Mouse (Mus musculus) forebrain, embryonic 14.5 days (tissue): ENCODE results near the gene Manba. TPM values are rescaled to one million over a fixed set of nuclear protein-coding genes. Genes with fewer than 3 reads are reported as not detected.
A peak's percentile ranks its signal among the peaks of the same experiment; 100 is the strongest.

Experiments
- ATAC-seq: fragments of 200-750 bp; cut with Nextera tagmentation; 2 replicates; pipeline ENCODE4 v1.8.0; 2017; ENCODE audit warnings: mild to moderate bottlenecking, moderate library complexity
- DNase-seq: peaks from one replicate; pipeline ENCODE4 v3.0.0-alpha.2; 2015; ENCODE audit warnings: low spot score
- H3K27ac ChIP-seq: fragments of 300-500 bp; sonication (generic); 2 replicates; pipeline ENCODE4 v1.5.1; 2014; ENCODE audit warnings: low read depth, mild to moderate bottlenecking, control low read depth, low read length, moderate library complexity
- H3K27me3 ChIP-seq: fragments of 300-500 bp; sonication (generic); replicated peaks from 2 replicates; pipeline ENCODE4 v1.6.1; 2014; ENCODE audit warnings: low read length, control low read depth, mixed read lengths; ENCODE audit not compliant: control insufficient read depth, insufficient read depth
- H3K36me3 ChIP-seq: fragments of 300-500 bp; sonication (generic); 2 replicates; pipeline ENCODE4 v1.6.1; 2014; ENCODE audit warnings: low read length, control low read depth; ENCODE audit not compliant: control insufficient read depth, insufficient read depth
- H3K4me1 ChIP-seq: fragments of 300-500 bp; sonication (generic); 2 replicates; pipeline ENCODE4 v1.6.1; 2014; ENCODE audit warnings: antibody characterized with exemption, low read length, control low read depth; ENCODE audit not compliant: control insufficient read depth, insufficient read depth
- H3K4me2 ChIP-seq: fragments of 300-500 bp; sonication (generic); 2 replicates; pipeline ENCODE4 v1.6.1; 2014; ENCODE audit warnings: mild to moderate bottlenecking, control low read depth, low read length
- H3K4me3 ChIP-seq: fragments of 300-500 bp; sonication (generic); 2 replicates; pipeline ENCODE4 v1.5.1; 2014; ENCODE audit warnings: low read depth, low read length, control low read depth
- H3K9ac ChIP-seq: fragments of 300-500 bp; sonication (generic); 2 replicates; pipeline ENCODE4 v1.6.1; 2014; ENCODE audit warnings: mild to moderate bottlenecking, low read length, control low read depth, moderate library complexity
- H3K9me3 ChIP-seq: fragments of 300-500 bp; sonication (generic); replicated peaks from 2 replicates; pipeline ENCODE4 v1.6.1; 2016; ENCODE audit warnings: low read length, control low read depth, mixed read lengths; ENCODE audit not compliant: control insufficient read depth
- WGBS: fragments of 180-500 bp; shearing (Covaris S2); extraction: QIAGEN DNeasy Blood & Tissue Kit; methylation state at CpG from one replicate; pipeline ENCODE4 v1.1.7; 2014; 5-methylcytosine and 5-hydroxymethylcytosine counted together
- polyA plus RNA-seq: library from polyadenylated mRNA; unstranded; fragments of >200 nt; fragmentation: Nextera tagmentation; extraction: Ambion mirVana; gene quantifications from 2 replicates; pipeline ENCODE4 v1.2.1, GENCODE M21; 2014

The Manba gene
- polyA plus RNA-seq, 1 experiment from 2014 or later: 4.1 TPM

DNA sequence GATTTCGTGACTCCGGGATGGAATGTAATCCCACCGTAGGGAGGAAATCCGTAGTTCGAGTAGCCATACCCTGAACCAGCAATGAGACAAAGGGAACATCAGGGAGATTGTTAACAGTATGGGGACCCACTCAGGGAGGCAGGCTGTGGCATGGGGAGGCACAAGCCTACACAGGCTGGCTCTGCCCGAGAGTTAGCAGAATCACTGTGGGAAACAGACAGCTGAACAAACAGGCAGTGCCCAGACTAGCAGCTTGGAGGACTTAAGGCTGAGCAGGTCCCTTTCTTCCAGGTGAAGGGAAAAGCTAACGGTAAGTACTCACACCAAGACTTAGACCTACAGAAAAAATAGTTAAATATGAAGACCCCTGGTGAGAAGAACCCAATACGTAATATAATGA is 121.2 kb downstream of the Manba start:
- H3K4me1 ChIP-seq: no peaks in the 10 kb centered on the region
- H3K27ac ChIP-seq: no peak overlapping the region
- H3K27me3 ChIP-seq: no peaks in the 10 kb centered on the region
- H3K9ac ChIP-seq: no peak overlapping the region
- no peaks in the 10 kb centered on the region for H3K9me3 ChIP-seq
- no peak overlapping the region for H3K4me2 ChIP-seq
- DNase-seq (no peak), ATAC-seq (no peak)
- H3K36me3 ChIP-seq: peaks cover 19% of the 10 kb centered on the region; the same call in 1 of the 2 replicates
- H3K4me3 ChIP-seq: no peak overlapping the region
- 93% methylated on average over 8 of the region's 8 CpGs for whole genome bisulfite sequencing

DNA sequence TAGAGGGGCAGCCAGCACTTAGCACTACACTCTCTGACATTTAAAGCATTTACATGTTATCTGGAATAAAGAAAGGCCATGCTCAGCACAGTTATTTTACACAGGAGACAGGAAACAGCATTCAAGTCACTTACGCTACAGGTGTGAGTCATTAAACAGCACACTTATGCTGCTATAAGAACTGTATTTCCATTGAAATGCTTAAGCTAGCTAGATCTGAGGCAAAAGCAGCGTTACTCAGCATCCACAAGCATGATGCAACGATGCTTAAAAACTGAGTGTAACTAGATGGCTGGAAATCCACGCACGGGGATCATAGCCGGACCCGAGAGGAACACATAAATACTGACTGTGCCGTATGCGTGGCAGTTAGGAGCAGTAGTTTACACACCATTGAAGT is 121.6 kb downstream of the Manba start:
- Histone ChIP-seq H3K27ac (no peak overlapping the region), H3K27me3 (no peaks in the 10 kb centered on the region), H3K4me3 (no peak overlapping the region), H3K9ac (no peak overlapping the region), H3K9me3 (no peaks in the 10 kb centered on the region), H3K4me2 (no peak overlapping the region), H3K36me3 (peaks cover 18% of the 10 kb centered on the region; the same call in 1 of the 2 replicates), H3K4me1 (no peaks in the 10 kb centered on the region)
- no peak for ATAC-seq
- DNase-seq: no peak
- WGBS: 95% methylated on average over 9 of the region's 9 CpGs

DNA sequence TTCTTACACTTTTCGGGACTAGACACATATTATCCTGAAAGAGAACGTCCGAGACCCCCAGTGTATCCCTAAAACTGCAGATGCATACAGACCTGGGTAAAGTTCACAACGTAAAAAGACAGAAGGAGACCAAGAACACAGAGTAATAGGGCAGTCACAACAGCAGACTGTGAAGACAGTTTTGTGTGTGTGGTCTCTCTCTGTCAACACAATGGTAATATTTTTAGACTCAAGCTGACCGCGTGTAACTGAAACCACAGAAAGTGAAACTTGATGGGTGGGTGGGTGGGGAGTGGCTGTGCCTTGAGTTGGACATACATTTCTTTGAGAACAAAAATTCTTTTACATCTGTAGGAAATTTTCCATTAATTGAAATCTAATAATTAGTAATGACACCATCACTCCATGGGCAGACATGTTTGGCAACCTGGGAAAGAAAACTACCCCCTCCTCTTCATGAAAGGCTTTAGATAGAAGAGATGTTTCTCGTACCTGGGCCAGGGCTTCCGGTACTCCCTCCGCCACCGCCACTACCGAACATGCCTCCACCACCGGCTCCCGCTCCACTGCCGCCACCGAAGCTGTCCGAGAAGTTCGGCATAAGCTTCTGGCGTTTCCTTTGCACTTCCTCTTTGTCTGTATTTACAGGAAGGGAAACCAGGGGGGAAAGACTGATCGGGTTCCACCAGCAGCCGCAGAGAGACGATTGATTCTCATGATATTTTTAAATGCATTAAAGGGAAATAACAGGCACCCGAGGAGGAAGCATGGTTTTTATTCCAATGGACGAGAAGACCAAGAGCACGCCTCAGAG is 122.5 kb downstream of the Manba start:
- H3K27ac ChIP-seq: no peak overlapping the region
- H3K4me2 ChIP-seq: no peak overlapping the region
- H3K27me3 ChIP-seq: no peaks in the 10 kb centered on the region
- ATAC-seq (no peak), DNase-seq (no peak)
- WGBS: 94% methylated on average over 24 of the region's 24 CpGs
- no peak overlapping the region for H3K9ac ChIP-seq
- no peaks in the 10 kb centered on the region for H3K4me1 ChIP-seq
- H3K9me3 ChIP-seq: no peaks in the 10 kb centered on the region
- H3K36me3 ChIP-seq: peaks cover 18% of the 10 kb centered on the region; the same call in 1 of the 2 replicates
- H3K4me3 ChIP-seq: no peak overlapping the region

DNA sequence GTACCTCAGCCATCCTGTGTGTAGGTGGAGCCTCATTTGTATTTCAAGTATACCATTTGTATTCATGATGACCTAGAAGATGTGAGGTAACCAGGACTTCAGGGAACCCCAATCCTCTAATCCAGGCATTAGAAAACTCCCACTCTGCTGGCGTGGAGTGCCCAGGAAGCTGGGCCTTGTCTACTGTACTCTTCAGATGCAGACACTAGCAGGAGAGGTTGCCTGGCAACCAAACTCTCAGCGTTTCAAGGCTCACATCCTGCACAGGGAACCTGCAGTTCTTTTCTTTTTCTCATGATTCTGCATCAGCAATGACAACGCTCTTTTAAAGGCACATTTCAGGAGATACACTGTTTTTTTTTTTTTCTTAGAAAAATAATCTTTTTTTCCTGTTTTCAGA is 124.8 kb downstream of the Manba start:
- DNase-seq (peak; percentile 72), ATAC-seq (peak; percentile 78)
- WGBS: 42% methylated on average over 3 of the region's 3 CpGs
- Histone ChIP-seq H3K27me3 (no peaks in the 10 kb centered on the region), H3K9ac (no peak overlapping the region), H3K4me1 (no peaks in the 10 kb centered on the region), H3K4me3 (no peak overlapping the region), H3K9me3 (no peaks in the 10 kb centered on the region), H3K4me2 (no peak overlapping the region), H3K36me3 (peaks cover 25% of the 10 kb centered on the region), H3K27ac (no peak overlapping the region)

- no peaks in the 10 kb centered on the region for H3K9me3 ChIP-seq
- H3K27ac ChIP-seq: no peak overlapping the region
- WGBS: 80% methylated on average over 3 of the region's 3 CpGs
- ATAC-seq (no peak), DNase-seq (no peak)
- H3K27me3 ChIP-seq: no peaks in the 10 kb centered on the region
- H3K4me1 ChIP-seq: no peaks in the 10 kb centered on the region
- H3K4me3 ChIP-seq: no peak overlapping the region
- H3K4me2 ChIP-seq: no peak overlapping the region
- H3K9ac ChIP-seq: no peak overlapping the region
- peaks cover 39% of the 10 kb centered on the region for H3K36me3 ChIP-seq
Measured at GRCm38 (mm10) chr3:135614376-135614775, 129.0 kb downstream of the Manba start.

GRCm38 (mm10) chr3:135616730-135617129 is 131.3 kb downstream of the Manba start:
- 91% methylated on average over 7 of the region's 7 CpGs for WGBS
- peaks cover 39% of the 10 kb centered on the region for H3K36me3 ChIP-seq

More at GRCm38 (mm10) chr3:135616730-135617129, 131.3 kb downstream of the Manba start:
- Histone ChIP-seq H3K4me3 (no peak overlapping the region), H3K4me2 (no peak overlapping the region), H3K9me3 (no peaks in the 10 kb centered on the region), H3K27ac (no peak overlapping the region), H3K4me1 (no peaks in the 10 kb centered on the region), H3K9ac (no peak overlapping the region), H3K27me3 (no peaks in the 10 kb centered on the region)
- DNase-seq (no peak), ATAC-seq (no peak)

Other genes with a start within 250 kb of the Manba start
- gene Bdh2, start 204.4 kb upstream of the Manba start, polyA plus RNA-seq: 3.8 and 4.9 TPM in 2 replicates
- gene Slc9b2, start 177.9 kb upstream of the Manba start, polyA plus RNA-seq: 0.79 and 1.5 TPM in 2 replicates
- not detected in 2 replicates for gene Slc9b1, start 137.6 kb upstream of the Manba start, polyA plus RNA-seq
- 42.5 and 49.5 TPM in 2 replicates for gene Cisd2, start 61.7 kb upstream of the Manba start, polyA plus RNA-seq
- gene Ube2d3, start 47.5 kb upstream of the Manba start, polyA plus RNA-seq: 473 and 475 TPM in 2 replicates
- 7.2 TPM in 2 replicates for gene Nfkb1, start 205.9 kb downstream of the Manba start, polyA plus RNA-seq